Comparison of ENCODE assay signal across 9 mouse cellular contexts in the genomic region with DNA sequence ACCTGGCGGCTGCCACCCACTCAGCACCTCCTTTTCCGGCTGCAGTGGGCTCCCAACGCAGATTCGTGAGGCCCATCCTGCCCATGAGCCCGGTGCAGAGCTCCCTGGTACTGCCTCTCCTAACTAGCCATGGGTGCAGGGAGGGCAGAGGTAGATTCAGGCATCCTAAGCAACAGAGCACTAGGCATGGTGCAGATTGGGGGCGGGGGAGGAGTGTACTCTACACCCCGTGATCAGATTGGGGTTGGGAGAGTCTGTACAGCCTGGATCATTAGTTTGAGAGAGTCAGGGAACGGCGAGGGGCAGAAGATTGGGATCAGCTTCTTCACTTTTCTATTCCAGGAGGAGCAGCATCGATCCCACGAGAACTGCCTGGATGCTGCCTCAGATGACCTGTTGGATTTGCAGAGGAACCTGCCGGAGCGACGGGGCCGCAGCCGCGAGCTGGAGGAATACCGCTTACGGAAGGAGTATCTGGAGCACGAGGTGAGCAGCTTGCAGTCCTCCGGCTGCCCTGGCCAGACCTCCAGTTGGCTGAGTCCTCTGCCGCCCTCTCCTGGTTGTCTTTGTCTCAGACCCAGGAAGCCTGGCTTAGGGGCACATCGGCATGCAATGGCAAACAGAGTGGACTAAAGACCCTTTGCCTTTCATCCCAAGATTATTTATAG. TPM values are rescaled to one million over a fixed set of nuclear protein-coding genes. Genes with fewer than 3 reads are reported as not detected.
DNase-seq lines count a peak whose midpoint lies in the region; ATAC-seq and TF ChIP-seq lines count a peak whose summit lies in the region.
"Had no signal": no experiment of that assay in that cellular context is flagged by ENCODE, and none has a peak within 500 bp of the region (broad histone marks: within the 10 kb centered on the region; RNA-seq: fewer than 3 reads in every experiment).

No protein-coding gene starts in this region.

- H3K27me3 ChIP-seq in intestine, embryonic 16.5 days (replicated peaks; ENCODE audit: control insufficient read depth, insufficient read depth, low read length): no peaks in the 10 kb centered on the region
- H3K27me3 ChIP-seq in midbrain, postnatal 0 days (ENCODE audit: insufficient read depth, low read length): no peaks in the 10 kb centered on the region
- H3K27me3 ChIP-seq in spleen, adult 2 months (ENCODE audit: control insufficient read depth, insufficient read depth, low read length): no peaks in the 10 kb centered on the region

- H3K9me3 ChIP-seq in intestine, embryonic 16.5 days (ENCODE audit: control insufficient read depth, low read length): no peaks in the 10 kb centered on the region
- no peaks in the 10 kb centered on the region for H3K9me3 ChIP-seq in midbrain, postnatal 0 days (ENCODE audit: low read length)
- H3K9me3 ChIP-seq: G1E had no signal

- peak overlapping the region; percentile 56 for H3K4me2 ChIP-seq in intestine, embryonic 16.5 days (ENCODE audit: low read depth, low read length)
- peak overlapping the region; percentile 42 for H3K4me2 ChIP-seq in midbrain, postnatal 0 days (ENCODE audit: low read depth, low read length, poor library complexity, severe bottlenecking)

- H3K9ac ChIP-seq in intestine, embryonic 16.5 days (ENCODE audit: low read depth, low read length): peak overlapping the region; percentile 50
- 0 out of 2 replicates have a peak overlapping the region, but pooled peaks have one; percentile 14 for H3K9ac ChIP-seq in midbrain, postnatal 0 days (replicated peaks; ENCODE audit: low read length, poor library complexity, severe bottlenecking)

- TF ChIP-seq CTCF in midbrain, postnatal 0 days (IDR thresholded peaks at IDR 0.05): peak; percentile 85
- peak; percentile 87; the same call in 1 of the 2 replicates for TF ChIP-seq CTCF in spleen, adult 2 months (IDR thresholded peaks at IDR 0.05; ENCODE audit: extremely low read depth, insufficient read depth, insufficient read length, insufficient replicate concordance)

- WGBS in intestine, embryonic 16.5 days: 10% methylated on average over 23 of the region's 23 CpGs
- 8% methylated on average over 23 of the region's 23 CpGs for WGBS in midbrain, postnatal 0 days
- 59% methylated on average over 23 of the region's 23 CpGs for WGBS in spleen, adult 2 months

- peak; percentile 68 for ATAC-seq in granulocyte monocyte progenitor cell, adult 5-6 weeks (replicated peaks; ENCODE audit: poor library complexity, severe bottlenecking)
- peak; percentile 85 for ATAC-seq in intestine, embryonic 16.5 days
- peak; percentile 76 for ATAC-seq in midbrain, postnatal 0 days (ENCODE audit: low FRiP score)

- peaks cover 5% of the 10 kb centered on the region; the same call in 1 of the 2 replicates for H3K4me1 ChIP-seq in intestine, embryonic 16.5 days (ENCODE audit: control insufficient read depth, insufficient read depth, low read length)
- 0 out of 2 replicates have a peak, but pooled peaks cover 3% of the 10 kb centered on the region for H3K4me1 ChIP-seq in midbrain, postnatal 0 days (ENCODE audit: insufficient read depth, low read length)
- H3K4me1 ChIP-seq in spleen, adult 2 months (ENCODE audit: control insufficient read depth, insufficient read depth, insufficient read length): no peaks in the 10 kb centered on the region

- peak; percentile 63 for DNase-seq in layer of hippocampus, adult 11-12 months (ENCODE audit: low spot score)
- DNase-seq in layer of hippocampus, adult 9-11 months: no peak
- DNase-seq in embryo, embryonic 10 days (ENCODE audit: low spot score): peak; percentile 91
- peak; percentile 78 for DNase-seq in liver
- DNase-seq in midbrain, postnatal 0 days (ENCODE audit: low spot score): peak; percentile 87
- DNase-seq in spleen, adult 2 months (ENCODE audit: low read depth in 1 of 2, low spot score in 2 of 2): peak in 1 of 2 experiments; percentile 74

- no peak for TF ChIP-seq POLR2A in spleen, adult 2 months (IDR thresholded peaks at IDR 0.05; ENCODE audit: low read depth, low read length)

- H3K27ac ChIP-seq in intestine, embryonic 16.5 days (ENCODE audit: low read length): no peak overlapping the region
- no peak overlapping the region for H3K27ac ChIP-seq in midbrain, postnatal 0 days (ENCODE audit: low read depth, low read length)
- no peak overlapping the region for H3K27ac ChIP-seq in spleen, adult 2 months (ENCODE audit: insufficient read depth, low read length)

- H3K4me3 ChIP-seq in intestine, embryonic 16.5 days (ENCODE audit: low read length): peak overlapping the region; percentile 27
- H3K4me3 ChIP-seq in midbrain, postnatal 0 days (ENCODE audit: low read depth, low read length): peak overlapping the region; percentile 19; the same call in 1 of the 2 replicates
- no peak overlapping the region for H3K4me3 ChIP-seq in spleen, adult 2 months (ENCODE audit: extremely low read depth, insufficient read depth, insufficient read length)

- H3K36me3 ChIP-seq in intestine, embryonic 16.5 days (ENCODE audit: control insufficient read depth, insufficient read depth, low read length): no peaks in the 10 kb centered on the region
- no peaks in the 10 kb centered on the region for H3K36me3 ChIP-seq in midbrain, postnatal 0 days (ENCODE audit: insufficient read depth, low read length)
- H3K36me3 ChIP-seq in spleen, adult 2 months (ENCODE audit: control insufficient read depth, insufficient read depth, low read length): peaks cover 65% of the 10 kb centered on the region
- H3K36me3 ChIP-seq: G1E had no signal

RNA-seq across cellular contexts. Expression of a gene that starts 38.1 kb away (rescaled TPM):
- 76.9 and 91.0 TPM in 2 replicates for total RNA-seq in granulocyte monocyte progenitor cell, adult 5-6 weeks (2014; fragmentation: Nextera tagmentation)
- total RNA-seq in granulocyte monocyte progenitor cell, adult 5-6 weeks (2017): 62.4 and 64.6 TPM in 2 replicates
- 6.1 and 7.2 TPM in 2 replicates for polyA plus RNA-seq in intestine, embryonic 16.5 days (2015; fragmentation: Nextera tagmentation; extraction: Ambion mirVana)
- 0.19 and 2.1 TPM in 2 replicates for total RNA-seq in midbrain, postnatal 0 days (2014; rRNA removed)
- 0.36 and 0.55 TPM in 2 replicates for polyA plus RNA-seq in midbrain, postnatal 0 days (2015; fragmentation: Nextera tagmentation; extraction: Ambion mirVana)
- polyA plus RNA-seq in spleen, adult 2 months (2012; rRNA removed): 40.1 and 41.1 TPM in 2 replicates
